Mouse (Mus musculus) bone marrow, adult 2 months (tissue): ENCODE measurements at regions not wholly inside any gene's neighbourhood (a gene's known extent, or its start where the extent isn't known, plus 50 kb on each side); places are given as distances from the start of the nearest gene placed in this dataset.

Experiments used
- CTCF ChIP-seq: fragments of 200-500 bp; IDR thresholded peaks from 2 replicates; pipeline ENCODE4 v1.5.1; 2011; ENCODE audit warnings: low read length, control low read depth; ENCODE audit not compliant: control insufficient read depth, insufficient read depth
- POLR2A ChIP-seq: fragments of 200-500 bp; IDR thresholded peaks from 2 replicates; pipeline ENCODE4 v1.6.1; 2011; ENCODE audit warnings: low read depth, mild to moderate bottlenecking, control low read depth, low read length, borderline replicate concordance; ENCODE audit not compliant: control insufficient read depth

GRCm38 (mm10) chr2:139413559-139413958, 80.2 kb upstream of the Sptlc3 start:
- TF ChIP-seq CTCF, result no peak
- no peak for TF ChIP-seq POLR2A
